Mouse (Mus musculus) right cerebral cortex, postnatal 4 days (tissue): ENCODE results near the gene Plcb2.
A peak's percentile ranks its signal among the peaks of the same experiment; 100 is the strongest.

Experiments used
- DNase-seq: peaks from one replicate; pipeline ENCODE4 v3.0.0-alpha.2; 2022

Plcb2 gene

DNA sequence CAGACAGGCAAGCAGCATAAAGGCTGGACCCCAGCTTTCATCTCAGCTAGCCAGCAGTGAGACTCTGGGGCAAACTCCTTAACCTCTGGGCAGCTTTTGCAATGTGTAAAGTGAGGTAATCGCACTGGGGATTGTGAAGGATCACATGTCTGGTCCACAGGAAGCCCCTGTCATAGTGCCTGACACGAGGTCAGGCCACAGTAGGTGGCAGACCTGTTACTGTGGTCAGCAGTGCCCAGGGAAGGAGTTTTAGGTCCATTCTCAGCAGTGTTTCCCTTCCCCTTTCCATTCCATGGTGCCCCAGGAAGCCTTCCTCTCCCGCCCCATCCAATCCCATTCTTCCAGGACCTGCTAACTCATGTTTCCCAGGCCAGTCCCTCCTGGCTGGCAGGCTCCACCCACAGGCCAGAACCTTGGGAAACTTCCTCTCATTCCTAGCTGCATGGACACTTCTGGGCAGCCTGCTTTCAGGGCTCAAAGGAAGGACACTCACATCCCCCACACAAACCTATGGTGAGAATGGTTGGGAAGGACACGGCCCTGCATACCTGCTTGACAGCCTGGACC is 18.5 kb downstream of the Plcb2 start:
- no peak for DNase-seq

DNA sequence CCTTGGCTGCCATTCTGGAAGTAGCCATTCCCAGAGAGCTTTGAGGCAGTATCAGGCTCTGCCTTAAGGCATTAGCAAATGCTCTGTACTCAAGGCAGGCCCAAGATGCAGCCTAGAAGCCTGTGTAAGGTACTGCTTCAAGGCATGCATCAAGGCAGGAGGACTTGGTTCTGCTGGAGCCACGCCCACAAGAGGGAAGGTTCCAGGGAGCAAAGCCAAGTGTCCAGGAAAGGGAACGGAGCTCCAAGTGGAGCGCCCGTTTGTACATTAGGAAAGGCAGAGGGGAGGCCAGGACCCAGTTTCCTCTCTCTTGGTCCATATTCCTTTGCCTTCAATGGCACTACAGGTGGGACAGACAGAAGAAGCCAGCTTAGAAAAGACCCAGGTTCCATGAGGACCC is 19.8 kb downstream of the Plcb2 start:
- no peak for DNase-seq

DNA sequence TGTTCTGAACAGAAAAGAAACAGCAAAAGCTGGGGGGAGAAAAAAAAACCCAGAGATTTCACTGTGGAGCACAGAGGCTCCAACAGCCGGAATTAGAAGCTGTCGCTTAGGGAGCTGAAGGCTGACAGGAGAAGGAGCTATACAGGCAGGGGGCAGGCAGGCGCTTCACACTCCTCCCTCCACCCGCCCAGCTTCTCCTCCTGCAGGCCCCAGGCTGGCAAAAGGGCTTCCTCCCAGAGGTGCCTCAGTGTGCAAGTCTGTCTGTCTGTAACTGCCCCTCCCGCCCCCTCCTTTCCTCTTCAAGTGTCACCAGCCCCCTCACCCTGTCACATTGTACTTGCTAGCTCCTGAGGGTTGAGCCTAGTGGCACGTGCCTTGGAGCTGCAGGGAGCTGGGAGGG is 21.8 kb downstream of the Plcb2 start:
- DNase-seq, result no peak

DNA sequence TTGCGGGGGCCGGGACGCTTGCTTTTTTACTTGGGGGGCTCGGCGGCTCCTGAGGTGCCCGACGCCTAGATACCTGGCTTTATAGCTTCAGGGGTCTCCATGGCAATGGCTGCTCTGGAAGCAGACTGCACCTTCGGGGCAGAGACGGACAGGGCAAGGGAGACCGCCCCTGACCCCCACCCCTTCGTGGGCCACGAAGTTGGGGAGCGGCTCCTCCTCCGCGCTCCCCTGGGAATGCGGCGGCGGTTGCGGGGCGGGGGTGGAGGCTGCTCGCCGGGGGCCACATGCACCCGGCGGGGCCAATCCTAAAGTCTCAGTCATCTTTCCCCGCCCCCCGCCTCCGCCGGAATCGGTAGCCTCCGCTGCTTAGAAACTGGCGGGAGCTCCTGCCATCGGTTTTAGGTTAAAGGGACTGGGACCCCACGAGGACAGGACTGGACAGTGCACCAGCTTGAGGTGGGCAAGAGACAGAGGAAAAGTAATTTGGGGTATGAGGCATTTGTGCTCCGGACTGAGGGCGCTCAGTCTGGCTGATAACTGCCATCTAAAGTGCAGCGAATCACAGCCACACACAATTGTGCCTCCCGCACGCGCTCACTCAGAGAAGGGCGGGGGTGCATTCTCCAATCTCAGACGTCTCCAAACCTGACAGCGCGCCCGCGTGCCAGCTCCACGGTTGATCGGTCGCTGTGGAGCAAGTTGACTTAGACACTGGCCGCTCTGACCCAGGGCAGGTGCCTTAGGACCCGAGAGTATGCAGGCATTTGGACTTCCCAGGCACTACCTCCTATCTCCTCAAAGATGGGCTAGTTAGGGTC is 24.1 kb downstream of the Plcb2 start, which contains the start of gene Ankrd63:
Gene Ankrd63 (minus strand): TSS at position 51 of the 818 bp plus-strand sequence.
- DNase-seq, result no peak

DNA sequence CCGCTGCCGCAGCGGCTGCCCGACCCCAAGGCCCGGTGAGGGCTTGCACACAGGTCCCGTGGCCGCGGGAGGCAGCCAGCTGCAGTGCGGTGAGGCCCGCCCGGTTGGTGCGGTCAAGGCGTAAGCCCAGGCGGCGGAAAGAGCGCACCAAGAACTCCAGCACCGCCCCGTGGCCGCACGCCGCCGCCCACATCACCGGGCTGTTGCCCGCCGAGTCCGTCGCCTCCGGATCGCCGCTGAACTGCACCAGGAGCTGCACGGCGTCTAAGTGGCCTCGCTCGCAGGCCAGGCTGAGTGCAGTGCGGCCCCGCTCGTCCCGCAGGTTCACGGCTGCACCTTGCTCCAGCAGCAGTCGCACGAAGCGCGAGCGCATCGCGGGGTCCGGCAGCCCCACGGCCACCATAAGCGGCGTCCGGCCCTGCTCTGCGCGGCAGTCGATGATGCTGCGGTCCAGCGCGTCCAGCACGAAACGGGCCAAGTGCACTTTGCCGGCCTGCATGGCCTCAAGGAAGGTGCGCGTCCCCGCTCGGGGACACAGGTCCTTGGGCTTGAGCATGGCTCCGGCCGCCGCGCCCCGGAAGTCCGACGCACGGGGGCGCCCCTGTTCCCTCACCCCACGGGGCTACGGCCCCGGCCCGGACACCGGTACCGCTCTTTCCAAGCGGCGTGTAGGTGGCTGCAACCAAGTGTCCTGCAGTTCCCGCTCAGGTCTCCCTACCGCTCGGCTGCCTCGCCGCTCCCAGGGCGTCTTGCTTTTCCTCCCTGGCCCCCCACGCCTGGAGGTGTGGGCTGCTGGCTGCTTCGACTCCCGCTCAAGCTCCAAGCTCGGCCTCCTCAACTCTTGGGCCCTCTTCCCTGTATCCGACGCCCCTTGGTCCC is 25.1 kb downstream of the Plcb2 start:
- DNase-seq, result no peak

DNA sequence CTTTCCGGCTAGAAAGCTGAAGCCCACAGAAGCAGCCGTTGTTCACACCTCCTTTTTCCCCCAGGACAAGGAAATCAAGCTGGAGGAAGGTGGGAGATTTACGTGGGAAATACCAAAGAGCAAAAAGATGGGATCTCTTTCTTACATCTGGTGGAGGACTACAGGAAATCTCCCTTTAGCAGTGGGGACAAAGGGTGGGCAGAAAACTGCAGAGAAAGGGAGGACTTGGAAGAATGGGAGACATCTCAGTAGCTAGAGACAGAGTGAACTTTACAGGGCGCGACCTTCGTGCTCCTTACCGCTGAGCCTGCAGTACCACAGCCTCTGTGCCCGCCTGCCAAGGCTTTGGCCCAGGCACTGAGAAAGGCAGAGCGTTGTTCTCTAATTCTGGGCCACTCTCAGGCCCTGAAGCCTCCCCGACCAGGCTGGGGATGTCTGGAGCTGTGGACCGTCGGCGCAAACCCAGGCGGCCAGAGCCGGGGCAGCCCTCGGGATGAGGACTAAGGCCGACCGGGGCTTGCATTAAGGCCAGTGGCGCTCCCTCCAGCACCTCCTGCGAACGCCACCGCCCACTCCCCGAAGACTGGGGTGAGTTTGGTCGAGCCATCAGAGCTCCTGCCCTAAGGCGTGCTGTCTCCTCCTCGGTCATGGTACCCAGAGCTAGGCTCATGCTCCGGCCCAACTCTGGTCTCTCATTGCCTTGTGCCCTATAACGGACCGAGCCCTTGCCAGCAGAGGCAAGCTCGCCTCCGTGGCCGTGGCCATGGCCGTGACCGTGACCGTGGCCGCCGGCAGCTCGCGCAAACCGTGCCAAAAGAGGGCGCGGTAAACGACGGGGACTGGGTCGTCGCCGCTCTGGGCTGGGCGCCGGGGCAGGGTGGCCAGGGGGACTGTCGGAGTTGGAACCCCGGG is 26.0 kb downstream of the Plcb2 start:
- DNase-seq, result no peak

DNA sequence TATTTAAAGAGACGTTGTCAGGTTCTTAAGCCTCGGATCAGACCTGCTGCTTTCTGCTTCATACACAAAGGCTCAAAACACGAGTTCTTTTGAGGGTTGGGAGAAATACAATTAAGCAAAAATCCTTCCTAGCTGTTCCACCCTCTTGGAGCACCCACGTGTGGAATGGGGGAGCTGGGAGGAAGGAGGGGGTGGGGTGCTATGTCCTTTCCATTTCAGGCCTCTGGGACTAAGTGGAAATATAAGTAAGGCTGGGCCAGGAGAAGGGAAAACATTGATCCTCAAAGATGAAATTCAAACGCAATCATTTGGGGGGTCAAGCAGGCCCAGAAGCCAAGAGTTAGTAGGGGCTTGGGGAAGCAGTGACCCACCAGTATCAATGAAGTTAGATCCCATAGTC is 27.1 kb downstream of the Plcb2 start:
- DNase-seq, result no peak

DNA sequence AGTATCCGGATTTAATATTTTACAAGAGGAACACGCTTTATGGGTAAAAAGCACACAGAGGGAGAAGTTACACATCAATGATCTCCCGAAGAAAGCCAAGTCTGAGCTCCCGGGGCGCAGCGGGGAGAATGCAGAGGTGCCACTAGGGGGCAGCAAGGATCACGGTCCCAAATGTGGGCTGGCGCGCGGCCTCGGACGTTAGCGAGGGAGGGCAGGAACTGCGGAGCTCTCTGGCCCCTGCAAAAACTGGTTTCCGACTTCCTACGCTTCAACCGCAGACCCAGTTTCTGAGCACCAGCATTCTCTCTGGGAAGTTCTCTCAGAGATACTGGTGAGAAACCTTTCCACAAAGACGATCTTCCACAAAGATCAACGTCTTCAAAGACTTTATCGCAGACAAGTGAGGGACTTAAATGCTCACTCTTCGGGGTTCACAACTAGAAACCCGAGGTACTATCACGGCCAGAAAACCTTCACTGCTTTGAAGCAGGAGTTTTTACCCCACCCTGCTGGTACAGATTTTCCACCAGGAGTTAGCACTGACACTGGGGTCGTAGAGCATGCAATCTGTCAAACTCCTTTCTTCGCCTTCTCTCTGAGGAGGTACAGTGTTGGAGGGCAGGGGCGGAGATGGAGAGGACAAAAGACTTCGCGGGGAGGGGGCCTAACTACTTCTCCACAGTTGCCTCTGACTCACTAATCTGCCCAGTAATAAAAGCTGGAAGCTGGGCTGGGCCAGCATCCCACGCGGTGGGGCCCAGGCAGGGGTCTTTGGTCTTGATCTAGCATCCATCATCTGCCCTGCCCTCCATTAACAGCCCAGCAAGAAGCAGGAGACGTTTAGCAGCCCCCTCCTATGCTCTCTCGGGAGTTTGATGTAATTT is 27.8 kb downstream of the Plcb2 start:
- DNase-seq, result peak; percentile 86

DNA sequence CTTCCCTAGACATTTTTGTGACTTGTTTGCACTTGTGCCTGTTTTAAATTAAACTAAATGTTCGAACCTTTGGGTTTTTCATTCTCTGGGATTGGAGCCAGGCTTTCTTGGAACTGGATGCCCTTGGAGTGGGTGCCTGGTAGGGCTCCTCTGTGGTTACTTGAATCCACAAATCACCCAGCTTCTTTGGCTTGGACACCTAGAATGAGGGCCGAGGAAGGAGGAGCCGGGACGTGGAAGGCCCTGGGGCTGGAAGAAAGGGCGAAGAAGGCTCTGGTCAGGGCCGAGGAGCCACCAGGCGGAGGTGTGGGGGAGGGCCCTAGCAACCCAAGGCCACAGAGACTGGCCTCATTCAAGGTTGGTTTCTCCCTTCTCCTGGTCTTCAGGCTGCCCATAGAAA is 30.3 kb downstream of the Plcb2 start:
- no peak for DNase-seq

DNA sequence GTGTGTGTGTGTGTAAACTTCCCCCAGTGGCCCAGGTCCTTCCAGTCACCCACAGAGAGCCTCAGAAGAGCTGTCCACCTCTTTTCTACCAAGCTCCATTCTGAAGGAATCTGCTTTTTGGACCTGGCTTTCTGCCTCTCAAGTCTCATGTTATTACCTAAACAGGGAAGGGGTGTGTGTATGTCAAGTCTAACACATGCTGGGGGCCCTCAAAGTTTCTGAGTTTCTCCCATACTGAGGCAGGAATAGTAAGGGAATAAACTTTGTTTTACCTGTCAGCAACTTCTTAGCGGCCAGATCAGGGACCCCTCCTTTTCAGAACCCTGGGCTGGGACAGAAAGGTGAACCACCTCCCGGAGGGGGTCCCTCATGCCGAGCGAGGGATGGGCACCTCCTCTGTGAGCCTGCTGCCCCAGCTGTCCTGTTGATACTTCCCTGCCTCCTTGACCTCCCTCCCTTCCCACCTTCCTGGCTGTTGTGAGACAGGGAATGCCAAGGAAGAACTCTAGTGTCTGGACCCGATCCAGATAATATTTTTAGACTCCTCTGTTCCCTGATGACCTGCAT is 30.8 kb downstream of the Plcb2 start:
- DNase-seq, result no peak

DNA sequence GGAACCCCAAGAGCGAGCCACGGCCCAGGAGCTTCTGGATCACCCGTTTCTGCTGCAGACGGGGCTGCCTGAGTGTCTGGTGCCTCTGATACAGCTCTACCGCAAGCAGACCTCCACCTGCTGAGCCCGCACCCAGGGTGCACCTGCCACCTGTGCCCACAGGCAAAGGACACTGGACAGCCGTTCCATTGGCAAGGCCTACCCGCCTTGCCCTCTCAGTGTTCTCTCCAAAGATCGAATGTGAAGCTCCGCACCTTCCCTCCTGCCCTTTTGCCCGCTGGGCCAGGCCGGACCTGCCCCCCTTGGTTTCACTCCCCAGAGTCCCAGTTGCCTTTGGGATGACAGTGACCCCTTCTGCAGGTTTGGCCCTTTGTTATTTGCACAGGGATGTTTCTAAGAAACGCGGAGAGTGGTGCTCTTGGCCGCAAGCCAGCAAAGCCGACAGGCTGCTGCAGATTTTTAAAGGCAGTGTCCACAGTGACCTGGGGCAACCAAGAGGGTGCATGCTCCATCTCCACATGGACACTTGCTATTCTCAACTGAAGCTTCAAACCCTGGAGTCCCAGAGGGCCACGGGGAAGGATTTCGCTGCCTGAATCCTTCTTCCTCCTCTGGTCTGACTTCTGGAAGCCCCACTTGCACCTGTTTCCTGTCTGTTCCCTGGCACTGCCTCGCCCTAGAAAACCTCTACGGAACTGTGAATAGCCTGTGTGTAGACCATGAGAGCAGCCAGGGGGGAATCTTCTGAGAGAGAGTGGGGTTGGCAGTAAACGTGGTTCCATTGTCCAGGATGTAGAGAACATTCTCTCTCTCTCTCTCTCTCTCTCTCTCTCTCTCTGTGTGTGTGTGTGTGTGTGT is 31.6 kb downstream of the Plcb2 start:
- no peak for DNase-seq

DNA sequence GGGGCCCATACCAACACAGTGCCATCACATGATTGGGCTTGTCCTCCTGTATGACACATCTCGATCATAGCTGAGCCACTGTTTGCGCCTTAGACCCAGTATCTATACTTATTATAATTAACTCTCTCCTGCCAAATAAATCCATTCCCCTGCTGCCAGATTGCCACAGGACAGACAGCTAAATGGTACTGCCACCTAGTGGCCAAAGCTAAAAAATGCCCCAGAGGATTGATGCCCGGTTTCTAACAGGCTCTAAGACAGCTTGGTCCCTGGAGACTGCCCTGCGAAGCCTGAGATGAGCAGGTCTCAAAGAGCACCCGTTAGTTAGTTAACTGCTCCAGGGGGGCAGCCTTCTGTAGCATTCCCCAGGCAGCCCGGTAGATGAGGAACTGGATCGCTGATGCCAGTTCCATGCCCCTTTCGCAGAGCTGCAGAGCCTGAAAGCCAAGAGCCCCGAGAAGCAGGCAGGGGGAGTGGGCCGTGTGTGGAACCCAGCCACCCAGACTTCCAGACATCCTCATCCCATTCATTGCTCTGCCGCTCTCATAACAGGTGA is 32.5 kb downstream of the Plcb2 start:
- no peak for DNase-seq

DNA sequence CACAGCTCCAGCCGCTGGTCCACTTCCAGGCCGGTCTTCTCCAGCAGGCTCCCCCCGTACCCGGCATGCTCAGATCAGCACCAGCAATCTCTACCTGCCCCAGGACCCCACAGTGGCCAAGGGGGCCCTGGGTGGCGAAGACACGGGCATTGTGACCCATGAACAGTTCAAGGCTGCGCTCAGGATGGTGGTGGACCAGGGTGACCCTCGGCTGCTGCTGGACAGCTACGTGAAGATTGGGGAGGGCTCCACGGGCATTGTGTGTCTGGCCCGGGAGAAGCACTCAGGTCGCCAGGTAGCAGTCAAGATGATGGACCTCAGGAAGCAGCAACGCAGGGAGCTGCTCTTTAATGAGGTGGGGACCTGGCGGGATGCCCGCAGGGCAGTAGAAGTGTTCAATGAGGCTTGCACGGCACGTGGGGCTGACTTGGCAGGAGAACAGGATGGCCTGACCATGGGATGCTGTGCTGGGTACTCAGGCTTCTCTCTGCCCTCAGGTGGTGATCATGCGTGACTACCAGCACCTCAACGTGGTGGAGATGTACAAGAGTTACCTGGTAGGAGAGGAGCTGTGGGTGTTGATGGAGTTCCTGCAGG is 34.8 kb downstream of the Plcb2 start:
- DNase-seq, result no peak

DNA sequence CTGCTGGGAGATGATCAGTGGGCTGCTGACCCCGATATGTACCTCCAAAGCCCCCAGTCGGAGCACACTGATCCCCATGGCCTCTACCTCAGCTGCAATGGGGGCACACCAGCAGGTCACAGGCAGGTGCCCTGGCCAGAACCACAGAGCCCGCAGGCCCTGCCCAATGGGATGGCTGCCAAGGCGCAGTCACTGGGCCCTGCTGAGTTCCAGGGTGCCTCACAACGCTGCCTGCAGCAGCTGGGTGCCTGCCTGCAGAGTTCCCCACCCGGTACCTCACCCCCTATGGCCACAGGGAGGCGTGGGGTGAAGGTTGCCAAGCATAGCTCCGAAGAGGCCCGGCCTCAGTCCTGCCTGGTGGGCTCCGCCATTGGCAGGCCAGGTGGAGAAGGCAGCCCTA is 38.4 kb downstream of the Plcb2 start:
- DNase-seq, result no peak

DNA sequence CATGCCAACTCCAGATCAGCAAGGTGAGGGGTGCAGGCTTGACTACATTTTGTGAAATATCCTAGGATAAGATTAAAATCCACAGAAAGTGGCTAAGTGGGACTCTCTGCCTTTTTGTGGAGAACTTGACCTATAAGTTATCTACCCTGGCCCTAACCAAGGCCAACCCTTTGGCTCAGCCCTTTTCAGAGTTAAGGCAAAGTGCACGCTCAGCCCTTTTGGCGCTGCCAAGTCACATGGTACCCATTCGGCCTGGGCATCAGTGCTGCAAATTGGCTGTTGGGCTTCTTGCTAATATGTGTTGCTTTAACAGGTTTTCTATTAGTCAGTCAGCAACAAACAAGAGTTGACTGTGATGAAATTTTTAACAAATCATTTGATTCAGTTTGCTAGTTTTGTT is 40.4 kb downstream of the Plcb2 start:
- DNase-seq, result no peak

DNA sequence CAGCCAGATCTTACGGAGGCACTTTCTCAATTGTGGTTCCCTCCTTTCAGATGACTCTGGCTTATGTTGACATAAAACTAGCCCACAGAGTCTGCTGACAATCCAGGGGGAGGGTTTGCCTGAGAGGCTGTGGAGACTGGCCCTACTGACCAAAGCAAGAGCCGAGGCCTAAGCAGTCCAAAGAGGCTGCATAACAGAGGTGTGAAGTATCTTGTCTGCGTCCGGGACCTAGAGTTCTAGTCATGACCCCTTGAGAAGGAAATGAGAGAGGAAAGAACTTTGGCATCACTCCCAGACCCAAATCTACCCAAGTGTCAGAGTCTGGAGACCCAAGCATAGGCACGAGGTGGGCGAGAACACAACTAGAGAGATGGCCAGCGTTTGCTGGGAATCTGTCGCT is 41.5 kb downstream of the Plcb2 start:
- DNase-seq, result no peak

DNA sequence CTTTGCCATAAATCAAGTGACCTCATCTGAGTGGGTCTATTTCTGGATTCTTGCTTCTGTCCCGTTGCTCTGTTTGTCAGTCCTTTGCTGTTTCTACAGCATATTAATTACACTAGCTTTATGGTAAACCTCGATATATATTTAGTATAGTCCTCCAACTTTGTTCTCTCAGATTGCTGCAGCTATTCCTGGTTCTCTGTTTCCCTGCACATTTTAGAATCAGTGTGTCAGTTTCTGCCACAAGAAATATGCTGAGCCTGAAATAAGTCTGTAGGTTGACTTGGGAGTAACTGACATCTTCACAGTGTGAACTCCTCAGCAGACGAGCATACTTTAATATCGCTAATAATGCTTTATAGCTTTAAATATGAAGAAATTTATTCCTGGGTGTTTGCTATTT is 43.1 kb downstream of the Plcb2 start:
- no peak for DNase-seq

DNA sequence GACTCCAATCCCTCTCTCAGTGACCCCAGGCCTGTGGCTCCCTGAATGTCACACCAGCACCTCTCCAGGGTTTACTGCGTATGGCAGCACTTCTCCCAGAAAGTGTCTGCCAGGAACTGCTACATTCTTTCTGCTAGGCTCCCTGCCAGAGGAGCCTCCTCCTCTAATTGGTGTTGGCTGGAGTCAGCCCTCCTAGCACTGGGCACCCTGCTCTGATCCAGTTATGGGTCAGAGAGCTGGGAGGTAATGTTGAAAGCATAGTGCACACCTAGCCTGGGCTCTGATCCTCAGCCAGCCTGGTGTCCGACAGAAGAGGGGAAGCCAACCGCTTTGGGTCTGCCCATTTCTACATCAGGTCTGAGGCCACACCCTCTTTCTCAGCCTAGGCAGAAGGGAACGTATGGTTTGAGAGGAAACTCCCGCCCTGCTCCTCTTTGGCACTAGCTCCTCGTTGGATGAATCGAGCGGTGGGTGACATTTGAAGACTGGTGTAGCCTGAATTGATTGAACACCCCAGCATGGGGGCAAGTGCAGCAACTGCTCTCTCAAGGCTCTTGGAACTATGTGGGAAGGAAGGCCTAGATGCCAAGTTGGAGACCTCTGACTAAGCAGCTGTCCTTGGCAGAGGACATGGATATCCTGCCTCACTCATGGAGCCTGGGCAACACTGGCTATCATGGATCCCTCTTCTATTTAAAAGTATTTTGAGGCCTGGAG is 45.5 kb downstream of the Plcb2 start:
- no peak for DNase-seq

DNA sequence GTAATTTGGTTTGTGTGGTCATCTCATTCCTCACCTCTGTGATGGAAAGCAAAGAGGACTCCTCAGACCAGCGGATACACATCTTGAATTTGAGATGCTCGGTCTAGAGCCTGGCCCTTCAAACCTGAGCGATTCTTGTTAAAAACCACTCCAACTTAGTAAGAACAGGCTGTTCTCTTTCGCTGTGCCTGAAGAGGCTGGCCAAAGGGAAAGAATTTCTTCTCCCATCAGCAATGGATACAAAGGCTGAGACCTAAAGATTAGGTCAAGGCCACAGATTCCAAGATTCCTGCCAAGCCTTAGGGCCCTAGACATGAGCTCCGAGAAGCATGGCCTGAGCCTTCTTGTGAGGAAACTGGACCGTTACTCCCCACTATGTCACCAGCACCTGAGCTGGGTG is 47.3 kb downstream of the Plcb2 start:
- no peak for DNase-seq
